Mouse (Mus musculus) neural tube, embryonic 14.5 days (tissue): Measurements from ENCODE around the gene Tmcc1. TPM values are rescaled to one million over a fixed set of nuclear protein-coding genes. Genes with fewer than 3 reads are reported as not detected.
"Not testable (repeated sequence)": the region's sequence is repeated elsewhere in the genome, so short reads cannot be mapped to it uniquely, and the experiment has no call there.

Experiments
- ATAC-seq: fragments of 200-750 bp; cut with Nextera tagmentation; 2 replicates; pipeline ENCODE4 v1.8.0; 2017; ENCODE audit warnings: low read depth, mild to moderate bottlenecking, moderate TSS enrichment, moderate library complexity
- H3K27ac ChIP-seq: fragments of 300-500 bp; sonication (generic); 2 replicates; pipeline ENCODE4 v1.5.1; 2014; ENCODE audit warnings: low read depth, mild to moderate bottlenecking, control low read depth, low read length, moderate library complexity, mixed read lengths
- H3K27me3 ChIP-seq: fragments of 300-500 bp; sonication (generic); 2 replicates; pipeline ENCODE4 v1.6.1; 2014; ENCODE audit warnings: low read length; ENCODE audit not compliant: control insufficient read depth, insufficient read depth
- H3K36me3 ChIP-seq: fragments of 300-500 bp; sonication (generic); 2 replicates; pipeline ENCODE4 v1.6.1; 2014; ENCODE audit warnings: low read length, mixed read lengths; ENCODE audit not compliant: control insufficient read depth, insufficient read depth
- H3K4me1 ChIP-seq: fragments of 300-500 bp; sonication (generic); 2 replicates; pipeline ENCODE4 v1.6.1; 2014; ENCODE audit warnings: low read length; ENCODE audit not compliant: control insufficient read depth, insufficient read depth
- H3K4me2 ChIP-seq: fragments of 300-500 bp; sonication (generic); 2 replicates; pipeline ENCODE4 v1.6.1; 2014; ENCODE audit warnings: mild to moderate bottlenecking, low read depth, low read length, control low read depth
- H3K4me3 ChIP-seq: fragments of 300-500 bp; sonication (generic); 2 replicates; pipeline ENCODE4 v1.5.1; 2014; ENCODE audit warnings: low read depth, low read length, control low read depth, mixed read lengths
- H3K9ac ChIP-seq: fragments of 300-500 bp; sonication (generic); replicated peaks from 2 replicates; pipeline ENCODE4 v1.6.1; 2014; ENCODE audit warnings: low read depth, mild to moderate bottlenecking, control low read depth, low read length, mixed read lengths
- H3K9me3 ChIP-seq: fragments of 300-500 bp; sonication (generic); 2 replicates; pipeline ENCODE4 v1.6.1; 2016; ENCODE audit warnings: low read length; ENCODE audit not compliant: control insufficient read depth
- WGBS: fragments of 180-500 bp; shearing (Covaris S2); extraction: QIAGEN DNeasy Blood & Tissue Kit; methylation state at CpG from one replicate; pipeline ENCODE4 v1.1.7; 2014; 5-methylcytosine and 5-hydroxymethylcytosine counted together
- polyA plus RNA-seq: library from polyadenylated mRNA; unstranded; fragments of >200 nt; fragmentation: Nextera tagmentation; extraction: Ambion mirVana; gene quantifications from 2 replicates; pipeline ENCODE4 v1.2.1, GENCODE M21; 2014

Gene Tmcc1
- polyA plus RNA-seq: 27.2 and 28.4 TPM in 2 replicates

DNA sequence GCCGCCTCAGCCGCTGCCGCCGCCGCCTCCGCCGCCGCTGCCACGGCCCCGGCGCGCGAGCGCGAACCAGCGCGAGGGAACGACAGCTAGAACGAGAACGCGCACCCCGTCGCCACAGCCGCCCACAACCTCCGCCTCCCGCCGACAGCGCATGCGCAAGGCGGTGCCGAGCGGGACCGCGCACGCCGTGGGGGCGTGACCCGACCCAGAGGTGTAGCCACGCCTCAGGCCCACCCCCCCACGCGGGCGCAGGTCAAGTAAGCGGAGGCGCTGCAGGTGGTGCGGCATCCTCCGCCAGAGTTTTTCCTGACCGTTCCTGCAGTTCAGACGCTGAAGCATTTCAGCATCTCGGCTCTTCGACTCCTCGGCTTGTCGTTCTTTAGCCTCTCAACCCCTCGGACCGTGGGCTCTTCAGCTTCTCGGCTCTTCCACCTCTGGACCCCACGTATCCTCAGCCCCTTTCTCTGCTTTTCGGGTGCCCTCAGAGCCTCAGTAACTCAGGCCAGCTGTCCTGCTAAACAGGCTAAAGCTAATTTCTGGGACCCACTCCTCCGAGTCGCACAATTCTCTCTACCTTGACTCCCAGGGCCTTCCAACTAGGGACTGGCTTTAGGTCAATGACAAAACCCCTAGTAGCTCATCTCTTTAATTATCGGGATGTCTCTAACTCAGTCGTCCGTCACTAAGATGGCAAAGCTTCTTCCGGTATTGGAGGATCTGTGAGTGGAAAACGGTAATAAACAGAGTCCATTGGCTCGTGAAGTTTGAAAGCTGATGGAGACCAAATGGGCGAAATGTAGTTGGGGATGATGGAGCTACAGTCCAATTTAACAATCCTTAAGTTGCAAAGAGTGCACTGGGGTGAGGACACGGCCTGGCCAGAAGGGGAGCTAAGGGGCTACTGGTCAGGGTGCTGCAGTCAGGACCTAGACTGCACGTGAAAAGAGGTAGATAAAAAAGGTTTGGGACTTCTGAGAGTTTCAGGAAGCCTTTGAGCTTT is at the start of gene Tmcc1:
Gene Tmcc1, minus strand, starts transcription at position 93 of the 1,000 bp plus-strand sequence.
- under 1% methylated on average over 62 of the region's 68 CpGs for WGBS
- Histone ChIP-seq H3K4me2 (peak within 1 kb of the TSS; percentile 91), H3K9me3 (no peaks in the 10 kb centered on the region)

DNA sequence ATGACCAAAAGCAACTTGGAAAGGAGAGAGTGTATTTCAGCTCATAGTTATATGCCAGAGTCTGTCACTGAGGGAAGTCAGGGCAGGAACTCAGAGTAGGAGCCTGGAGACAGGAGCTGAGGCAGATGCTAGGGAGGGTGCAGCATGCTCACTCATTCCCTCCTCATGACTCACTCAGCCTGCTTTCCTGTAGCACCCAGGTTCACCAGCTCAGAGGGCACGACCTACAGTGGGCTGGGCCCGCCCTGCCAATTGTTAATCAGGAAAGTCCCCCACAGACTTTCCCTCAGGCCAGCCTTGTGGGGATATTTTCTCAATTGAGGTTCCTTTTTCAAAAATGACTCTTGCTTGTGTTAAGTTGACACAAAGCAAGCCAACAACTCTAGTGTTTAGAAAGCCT is 47.1 kb upstream of the Tmcc1 start:
- Histone ChIP-seq H3K4me1 (no peaks in the 10 kb centered on the region), H3K4me3 (no peak overlapping the region), H3K27ac (no peak overlapping the region), H3K9ac (no peak overlapping the region), H3K27me3 (no peaks in the 10 kb centered on the region), H3K9me3 (no peaks in the 10 kb centered on the region), H3K36me3 (peaks cover 51% of the 10 kb centered on the region), H3K4me2 (no peak overlapping the region)
- 80% methylated on average over 2 of the region's 2 CpGs for WGBS
- ATAC-seq: no peak

More for the DNA sequence above, at the start of gene Tmcc1:
- peaks cover 4% of the 10 kb centered on the region; the same call in 1 of the 2 replicates for H3K27me3 ChIP-seq
- ATAC-seq: peak; percentile 88
- no peaks in the 10 kb centered on the region for H3K36me3 ChIP-seq
- H3K4me3 ChIP-seq: peak within 1 kb of the TSS; percentile 96
- H3K4me1 ChIP-seq: peaks cover 19% of the 10 kb centered on the region
- H3K9ac ChIP-seq: peak within 1 kb of the TSS; percentile 92
- peak within 1 kb of the TSS; percentile 78 for H3K27ac ChIP-seq

DNA sequence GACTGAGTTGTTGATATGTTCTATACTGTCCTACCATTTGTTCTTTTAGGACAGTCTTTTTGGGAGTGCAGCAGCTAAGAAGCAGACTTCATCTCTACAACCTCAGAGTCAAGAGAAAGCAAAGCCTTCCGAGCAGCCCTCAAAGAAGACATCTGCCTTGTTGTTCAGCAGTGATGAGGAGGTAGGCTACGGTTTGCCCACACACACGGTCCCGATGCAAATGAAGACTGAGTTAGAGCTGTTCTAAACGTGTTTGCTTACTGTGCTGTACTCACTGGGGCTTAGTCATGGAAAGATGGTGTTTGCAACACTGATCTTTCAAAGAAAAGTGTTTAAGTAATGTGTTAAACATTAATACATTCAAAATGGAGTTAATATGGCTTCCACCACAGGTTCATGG is 44.8 kb upstream of the Tmcc1 start:
- Histone ChIP-seq H3K4me3 (no peak overlapping the region), H3K9ac (no peak overlapping the region), H3K27ac (no peak overlapping the region), H3K36me3 (peaks cover 37% of the 10 kb centered on the region), H3K27me3 (no peaks in the 10 kb centered on the region), H3K4me2 (no peak overlapping the region), H3K4me1 (no peaks in the 10 kb centered on the region), H3K9me3 (no peaks in the 10 kb centered on the region)
- ATAC-seq: no peak
- WGBS: 92% methylated on average over 5 of the region's 5 CpGs

DNA sequence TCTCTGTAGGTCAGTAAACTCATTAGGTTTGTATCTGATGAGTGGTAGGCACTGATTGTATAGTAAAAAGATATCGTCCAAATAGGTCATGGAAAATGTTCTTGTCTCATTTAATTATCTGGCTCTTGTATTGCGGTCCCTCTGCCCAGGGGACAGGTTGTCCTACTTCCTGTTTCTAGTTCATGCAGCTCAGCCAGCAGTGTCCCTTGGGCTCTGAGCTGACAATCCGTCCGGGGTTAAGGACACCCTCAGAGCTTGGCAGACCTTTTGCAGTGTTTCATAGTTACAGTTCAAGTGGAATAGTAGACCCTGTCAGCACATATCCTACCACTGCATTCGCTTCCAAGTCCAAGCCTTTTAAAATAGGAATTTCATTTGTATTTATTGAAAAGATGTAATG is 42.0 kb upstream of the Tmcc1 start:
- WGBS: 92% methylated on average over 5 of the region's 5 CpGs
- H3K4me3 ChIP-seq: no peak overlapping the region
- no peak overlapping the region for H3K4me2 ChIP-seq
- H3K9me3 ChIP-seq: no peaks in the 10 kb centered on the region
- H3K27ac ChIP-seq: no peak overlapping the region
- no peak overlapping the region for H3K9ac ChIP-seq
- no peaks in the 10 kb centered on the region for H3K27me3 ChIP-seq
- H3K36me3 ChIP-seq: peaks cover 49% of the 10 kb centered on the region
- no peak for ATAC-seq
- H3K4me1 ChIP-seq: no peaks in the 10 kb centered on the region

DNA sequence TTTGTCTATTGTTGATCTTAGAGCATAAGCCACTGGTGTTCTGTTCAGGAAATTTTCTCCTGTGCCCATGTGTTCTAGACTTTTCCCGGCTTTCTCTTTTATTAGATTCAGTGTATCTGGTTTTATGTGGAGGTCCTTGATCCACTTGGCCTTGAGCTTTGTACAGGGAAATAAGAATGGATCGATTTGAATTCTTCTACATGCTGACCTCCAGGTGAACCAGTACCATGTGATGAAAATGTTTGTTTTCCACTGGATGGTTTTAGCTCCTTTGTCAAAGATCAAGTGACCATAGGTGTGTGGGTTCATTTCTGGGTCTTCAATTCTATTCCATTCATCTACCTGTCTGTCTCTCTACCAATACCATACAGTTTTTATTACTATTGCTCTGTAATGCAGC is 41.5 kb upstream of the Tmcc1 start:
- not testable (repeated sequence) for H3K27ac ChIP-seq, H3K4me2 ChIP-seq, H3K27me3 ChIP-seq, H3K9me3 ChIP-seq, H3K9ac ChIP-seq, H3K4me3 ChIP-seq, H3K4me1 ChIP-seq, ATAC-seq
- WGBS: 96% methylated on average over 2 of the region's 2 CpGs
- peaks cover 44% of the 10 kb centered on the region for H3K36me3 ChIP-seq

DNA sequence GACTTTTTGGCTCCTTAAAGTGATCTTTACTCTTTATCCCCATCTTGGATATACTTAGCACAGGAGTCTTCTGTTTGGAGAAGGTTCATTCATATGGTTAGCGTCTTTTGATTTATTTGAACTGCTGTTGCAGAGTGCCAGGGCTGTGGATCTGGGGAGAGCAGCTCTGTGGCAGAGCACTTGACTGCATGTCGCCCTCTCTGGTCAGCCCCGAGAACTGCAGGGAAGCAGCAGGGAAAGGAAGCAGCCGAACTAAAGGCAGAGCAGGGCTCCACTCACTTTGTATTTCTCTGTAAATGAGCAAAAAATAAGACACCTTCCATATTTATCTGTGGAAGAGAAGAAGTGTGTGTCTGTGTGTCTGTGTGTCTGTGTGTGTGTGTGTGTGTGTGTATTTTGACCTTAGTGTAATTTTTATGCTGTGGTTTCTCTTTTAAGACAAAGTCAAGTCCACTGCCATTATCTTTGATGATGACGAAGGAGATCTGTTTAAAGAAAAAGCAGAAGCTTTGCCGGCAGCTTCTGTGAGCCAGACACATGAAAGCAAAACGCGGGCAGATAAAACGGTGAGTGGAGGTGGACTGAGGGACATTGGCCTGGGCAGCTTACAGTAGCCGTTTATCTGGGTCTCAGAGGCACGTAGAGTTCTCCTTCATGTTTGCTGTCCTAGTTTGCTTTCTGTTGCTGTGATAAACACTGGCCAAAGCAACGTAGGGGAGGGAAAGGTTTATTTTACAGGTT is 35.7 kb upstream of the Tmcc1 start:
- Histone ChIP-seq H3K4me3 (no peak overlapping the region), H3K36me3 (peaks cover 43% of the 10 kb centered on the region), H3K9me3 (no peaks in the 10 kb centered on the region), H3K4me1 (no peaks in the 10 kb centered on the region), H3K27me3 (no peaks in the 10 kb centered on the region), H3K27ac (no peak overlapping the region), H3K4me2 (no peak overlapping the region), H3K9ac (no peak overlapping the region)
- ATAC-seq: peak; percentile 51; the same call in 1 of the 2 replicates
- 64% methylated on average over 12 of the region's 12 CpGs for WGBS

DNA sequence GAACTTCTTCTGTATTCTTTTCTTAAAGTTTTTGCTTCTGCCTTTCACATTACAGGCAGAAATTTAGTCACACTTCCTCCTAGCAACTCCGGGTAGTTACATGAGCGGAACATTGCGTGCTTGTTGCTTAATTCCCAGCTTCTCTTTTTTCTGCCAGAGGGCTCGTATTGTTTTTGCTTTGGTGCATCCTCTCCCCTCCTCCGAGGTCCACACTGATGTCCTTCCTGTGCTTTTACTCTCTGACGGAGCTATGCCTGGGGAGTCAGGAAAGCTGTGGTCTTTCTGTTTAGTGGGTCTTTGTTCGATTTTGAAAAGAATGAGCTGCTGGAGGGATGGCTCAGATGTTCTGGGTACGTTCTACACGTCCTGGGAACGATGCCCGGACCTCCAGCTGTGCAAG is 34.5 kb upstream of the Tmcc1 start:
- no peak for ATAC-seq
- Histone ChIP-seq H3K9me3 (no peaks in the 10 kb centered on the region), H3K27me3 (no peaks in the 10 kb centered on the region), H3K4me3 (no peak overlapping the region), H3K4me1 (no peaks in the 10 kb centered on the region), H3K9ac (no peak overlapping the region), H3K27ac (no peak overlapping the region), H3K4me2 (no peak overlapping the region), H3K36me3 (peaks cover 43% of the 10 kb centered on the region)
- WGBS: 72% methylated on average over 11 of the region's 11 CpGs

DNA sequence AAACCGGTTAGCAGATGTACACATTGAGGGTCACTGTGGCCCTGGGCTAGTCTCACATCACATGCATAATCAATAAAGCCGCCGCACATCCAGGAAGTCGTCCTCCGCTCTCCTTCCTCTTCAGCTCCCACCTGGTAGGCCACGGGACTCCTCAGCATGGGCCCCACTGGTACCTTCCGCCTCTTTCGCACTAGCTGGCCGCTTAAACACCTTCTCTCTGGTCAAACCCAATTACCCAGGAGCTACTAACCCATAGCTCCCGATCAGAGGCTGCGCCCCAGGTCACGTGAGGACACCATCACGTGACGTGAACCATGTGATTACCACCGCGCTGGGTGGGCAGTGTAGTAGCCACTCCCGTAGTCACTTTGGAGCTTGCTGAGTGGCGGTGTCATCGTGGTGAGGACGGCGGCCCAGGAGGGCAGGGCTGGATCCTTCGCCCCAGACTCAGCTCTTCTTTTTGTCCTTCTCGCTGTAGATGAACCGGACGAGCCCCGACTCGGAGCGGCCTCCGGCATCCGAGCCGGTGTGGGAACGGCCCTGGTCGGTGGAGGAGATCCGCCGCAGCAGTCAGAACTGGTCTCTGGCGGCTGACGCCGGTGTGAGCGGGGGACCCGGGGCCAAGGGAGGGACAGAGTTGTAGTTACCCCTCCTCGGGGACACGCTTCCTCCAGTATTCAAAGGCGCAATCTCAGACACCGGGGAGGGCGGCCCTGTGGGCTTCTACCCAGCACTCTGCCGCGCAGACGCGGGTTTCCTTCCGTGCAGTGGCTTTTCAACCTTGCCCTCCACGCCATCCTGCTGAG is 14.6 kb upstream of the Tmcc1 start, which contains the start of gene Washc2:
Gene Washc2, plus strand, starts transcription at position 310 of the 806 bp plus-strand sequence.
- Histone ChIP-seq H3K9ac (peak within 1 kb of the TSS; percentile 81), H3K4me2 (peak within 1 kb of the TSS; percentile 93), H3K27me3 (no peaks in the 10 kb centered on the region), H3K36me3 (peaks cover 12% of the 10 kb centered on the region; the same call in 1 of the 2 replicates), H3K4me1 (peaks cover 10% of the 10 kb centered on the region), H3K9me3 (no peaks in the 10 kb centered on the region), H3K27ac (peak within 1 kb of the TSS; percentile 73), H3K4me3 (peak within 1 kb of the TSS; percentile 86)
- peak; percentile 99 for ATAC-seq
- under 1% methylated on average over 51 of the region's 51 CpGs for WGBS
